Mouse (Mus musculus): ENCODE results near the gene Camp. TPM values are rescaled to one million over a fixed set of nuclear protein-coding genes. Genes with fewer than 3 reads are reported as not detected.

Gene Camp
- polyA plus RNA-seq, 1 experiment from 2014 or later, result 0.31 TPM

Other genes with a start within 250 kb of the Camp start
- not detected in 2 replicates for gene Fbxw24, start 223.6 kb downstream of the Camp start, polyA plus RNA-seq (2014; fragmentation: Nextera tagmentation; extraction: Ambion mirVana)
- gene Fbxw25, start 185.0 kb downstream of the Camp start, polyA plus RNA-seq (2014; fragmentation: Nextera tagmentation; extraction: Ambion mirVana), result 0.13 TPM in 1 of 2 replicates, not detected in the other
- gene Fbxw18, start 146.9 kb downstream of the Camp start, polyA plus RNA-seq (2014; fragmentation: Nextera tagmentation; extraction: Ambion mirVana), result 0.10 TPM in 1 of 2 replicates, not detected in the other
- not detected in 2 replicates for gene Fbxw26, start 103.5 kb downstream of the Camp start, polyA plus RNA-seq (2014; fragmentation: Nextera tagmentation; extraction: Ambion mirVana)
- gene Fbxw27, start 58.9 kb downstream of the Camp start, polyA plus RNA-seq (2014; fragmentation: Nextera tagmentation; extraction: Ambion mirVana), result not detected in 2 replicates
- not detected in 2 replicates for gene Spink8, start 37.3 kb downstream of the Camp start, polyA plus RNA-seq (2014; fragmentation: Nextera tagmentation; extraction: Ambion mirVana)
- 89.2 and 90.6 TPM in 2 replicates for gene Nme6, start 16.9 kb downstream of the Camp start, polyA plus RNA-seq (2014; fragmentation: Nextera tagmentation; extraction: Ambion mirVana)
- 24.6 and 33.5 TPM in 2 replicates for gene Cdc25a, start 26.0 kb upstream of the Camp start, polyA plus RNA-seq (2014; fragmentation: Nextera tagmentation; extraction: Ambion mirVana)
- gene Map4, start 81.8 kb upstream of the Camp start, polyA plus RNA-seq (2014; fragmentation: Nextera tagmentation; extraction: Ambion mirVana), result 78.9 and 98.7 TPM in 2 replicates